Mouse (Mus musculus) limb, embryonic 14.5 days (tissue): ENCODE results near the gene Glcci1. TPM values are rescaled to one million over a fixed set of nuclear protein-coding genes. Genes with fewer than 3 reads are reported as not detected.

Source experiments
- ATAC-seq: fragments of 200-750 bp; cut with Nextera tagmentation; 2 replicates; pipeline ENCODE4 v1.8.0; 2017; ENCODE audit warnings: low read depth, moderate number of reproducible peaks, moderate TSS enrichment; ENCODE audit not compliant: low FRiP score
- DNase-seq: peaks from one replicate; pipeline ENCODE4 v3.0.0-alpha.2; 2015; ENCODE audit warnings: low spot score
- H3K27ac ChIP-seq: fragments of 300-500 bp; sonication (generic); replicated peaks from 2 replicates; pipeline ENCODE4 v1.5.1; 2014; ENCODE audit warnings: low read depth, mild to moderate bottlenecking, low read length, moderate library complexity, mixed read lengths
- H3K27me3 ChIP-seq: fragments of 300-500 bp; sonication (generic); 2 replicates; pipeline ENCODE4 v1.6.1; 2014; ENCODE audit warnings: low read length, mixed read lengths; ENCODE audit not compliant: control insufficient read depth, insufficient read depth
- H3K36me3 ChIP-seq: fragments of 300-500 bp; sonication (generic); 2 replicates; pipeline ENCODE4 v1.6.1; 2014; ENCODE audit warnings: mild to moderate bottlenecking, low read length, moderate library complexity, mixed read lengths; ENCODE audit not compliant: control insufficient read depth, insufficient read depth
- H3K4me1 ChIP-seq: fragments of 300-500 bp; sonication (generic); 2 replicates; pipeline ENCODE4 v1.6.1; 2014; ENCODE audit warnings: antibody characterized with exemption, low read length, mixed read lengths; ENCODE audit not compliant: control insufficient read depth, insufficient read depth
- H3K4me2 ChIP-seq: fragments of 300-500 bp; sonication (generic); replicated peaks from 2 replicates; pipeline ENCODE4 v1.6.1; 2014; ENCODE audit warnings: low read depth, mild to moderate bottlenecking, low read length, moderate library complexity; ENCODE audit not compliant: severe bottlenecking
- H3K4me3 ChIP-seq: fragments of 300-500 bp; sonication (generic); replicated peaks from 2 replicates; pipeline ENCODE4 v1.5.1; 2014; ENCODE audit warnings: low read length
- H3K9ac ChIP-seq: fragments of 300-500 bp; sonication (generic); 2 replicates; pipeline ENCODE4 v1.6.1; 2014; ENCODE audit warnings: mild to moderate bottlenecking, low read depth, low read length, moderate library complexity; ENCODE audit not compliant: severe bottlenecking
- H3K9me3 ChIP-seq: fragments of 300-500 bp; sonication (generic); 2 replicates; pipeline ENCODE4 v1.6.1; 2016; ENCODE audit warnings: low read length; ENCODE audit not compliant: control insufficient read depth
- POLR2A ChIP-seq: fragments of 200-500 bp; IDR thresholded peaks from 2 replicates; pipeline ENCODE4 v1.8.0; 2012; ENCODE audit warnings: inconsistent platforms, mild to moderate bottlenecking, moderate library complexity, borderline replicate concordance; ENCODE audit not compliant: insufficient read depth, insufficient read length; ENCODE audit errors: extremely low read depth
- WGBS: fragments of 180-500 bp; shearing (Covaris S2); extraction: QIAGEN DNeasy Blood & Tissue Kit; methylation state at CpG from one replicate; pipeline ENCODE4 v1.1.7; 2014; 5-methylcytosine and 5-hydroxymethylcytosine counted together
- polyA plus RNA-seq, 2 experiments: library from polyadenylated mRNA; depleted of rRNA in 1 of 2; stranded (reverse) in 1 of 2; unstranded in 1 of 2; fragments of >200 nt; fragmentation: Nextera tagmentation in 1 of 2; extraction: Ambion mirVana in 1 of 2; gene quantifications; 2 replicates each; pipeline versions ENCODE4 v1.2.1 to v1.2.3; 2012 to 2014

Gene Glcci1
- polyA plus RNA-seq, 2 experiments = 10.1 to 11.9 TPM

GRCm38 (mm10) chr6:8506631-8507030, 2.8 kb upstream of the Glcci1 start:
- H3K4me2 ChIP-seq = no peak overlapping the region
- no peak overlapping the region for H3K4me3 ChIP-seq
- H3K36me3 ChIP-seq = no peaks in the 10 kb centered on the region
- H3K9ac ChIP-seq = no peak overlapping the region
- H3K27me3 ChIP-seq = no peaks in the 10 kb centered on the region
- ATAC-seq (no peak), DNase-seq (no peak)
- peaks cover 8% of the 10 kb centered on the region for H3K4me1 ChIP-seq
- TF ChIP-seq POLR2A = no peak
- H3K27ac ChIP-seq = no peak overlapping the region
- H3K9me3 ChIP-seq = no peaks in the 10 kb centered on the region

- peak overlapping the region; percentile 69 for H3K4me2 ChIP-seq
- no peaks in the 10 kb centered on the region for H3K36me3 ChIP-seq
- peak overlapping the region; percentile 90 for H3K4me3 ChIP-seq
- no peaks in the 10 kb centered on the region for H3K27me3 ChIP-seq
- peak overlapping the region; percentile 96 for H3K9ac ChIP-seq
- H3K4me1 ChIP-seq = peaks cover 23% of the 10 kb centered on the region
- 2% methylated on average over 37 of the region's 56 CpGs for WGBS
- H3K9me3 ChIP-seq = no peaks in the 10 kb centered on the region
- DNase-seq (peak; percentile 99), ATAC-seq (peak; percentile 98)
- TF ChIP-seq POLR2A = 0 out of 2 replicates have a peak, but pooled peaks have one; percentile 39
- H3K27ac ChIP-seq = peak overlapping the region; percentile 97
These were observed 390 bp upstream of the Glcci1 start for GRCm38 (mm10) chr6:8508883-8509536.

DNA sequence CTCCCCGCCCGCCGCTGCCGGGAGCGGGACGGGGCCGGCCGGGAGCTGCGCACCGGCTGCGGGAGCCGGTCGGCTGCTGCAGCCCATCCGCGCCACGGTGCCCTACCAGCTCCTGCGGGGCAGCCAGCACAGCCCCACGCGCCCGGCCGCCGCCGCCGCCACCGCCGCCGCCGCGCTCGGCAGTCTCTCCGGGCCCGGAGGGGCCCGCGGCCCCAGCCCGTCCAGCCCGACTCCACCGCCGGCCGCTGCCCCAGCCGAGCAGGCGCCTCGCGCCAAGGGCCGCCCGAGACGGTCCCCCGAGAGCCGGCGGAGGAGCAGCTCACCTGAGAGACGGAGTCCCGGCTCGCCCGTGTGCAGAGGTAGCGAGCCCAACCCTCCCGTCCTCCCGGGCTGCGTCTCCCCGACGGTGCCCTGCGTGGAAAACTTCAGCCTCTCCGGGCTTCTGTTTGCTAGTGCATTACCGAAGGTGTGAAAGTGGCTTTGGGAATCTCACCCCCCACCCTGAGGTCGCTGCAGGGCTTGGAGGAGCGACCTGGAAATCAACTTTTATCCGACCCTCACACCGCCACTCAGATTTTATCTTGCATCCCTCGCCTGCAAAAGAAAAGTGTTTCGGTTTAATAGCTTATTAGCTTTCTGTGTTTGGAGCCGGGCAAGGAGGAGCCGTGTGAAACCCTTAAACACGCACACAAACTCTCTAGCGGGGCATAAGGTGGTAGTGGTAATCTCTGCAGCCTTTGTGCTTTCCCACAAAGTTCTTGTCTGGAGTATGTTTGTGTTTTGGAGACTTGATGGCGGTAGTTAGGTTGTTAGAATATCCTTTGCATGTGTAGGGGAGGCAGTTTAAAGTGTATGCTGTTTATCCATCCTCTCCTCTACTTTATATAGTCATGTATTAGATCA, 812 bp downstream of the Glcci1 start:
- H3K4me2 ChIP-seq = peak overlapping the region; percentile 69
- DNase-seq (no peak), ATAC-seq (peak; percentile 7; the same call in 1 of the 2 replicates)
- peak overlapping the region; percentile 97 for H3K27ac ChIP-seq
- peaks cover 23% of the 10 kb centered on the region for H3K4me1 ChIP-seq
- H3K36me3 ChIP-seq = no peaks in the 10 kb centered on the region
- peak overlapping the region; percentile 96 for H3K9ac ChIP-seq
- no peaks in the 10 kb centered on the region for H3K27me3 ChIP-seq
- 4% methylated on average over 55 of the region's 73 CpGs for WGBS
- no peak for TF ChIP-seq POLR2A
- H3K4me3 ChIP-seq = peak overlapping the region; percentile 90
- H3K9me3 ChIP-seq = no peaks in the 10 kb centered on the region

DNA sequence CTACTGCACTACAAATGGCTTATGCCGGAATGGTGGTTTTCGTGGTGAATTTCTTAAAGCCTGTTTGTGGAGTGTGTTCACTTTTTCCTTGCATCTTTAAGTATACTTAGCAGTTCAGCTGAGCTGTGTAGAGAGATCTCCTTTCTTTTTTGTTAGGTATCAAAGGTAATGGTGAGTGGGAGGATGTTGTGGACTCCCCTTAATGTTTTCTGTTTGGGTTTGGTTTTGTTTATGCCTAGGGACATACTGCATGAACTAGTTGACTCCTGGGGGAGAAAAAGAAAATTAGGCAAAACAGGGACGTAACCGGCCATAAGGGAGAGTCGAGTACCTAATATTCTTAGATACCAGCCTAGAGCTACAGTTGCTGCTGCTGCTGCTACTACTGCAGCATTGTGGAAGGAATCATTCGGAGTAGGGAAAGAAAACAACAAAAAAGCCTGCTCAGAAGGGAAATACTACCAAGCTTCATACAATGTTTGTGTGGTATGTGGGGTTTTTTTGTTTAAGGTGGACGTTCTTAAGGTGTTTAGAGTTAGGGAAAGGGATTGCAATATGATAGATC, 1.5 kb downstream of the Glcci1 start:
- Histone ChIP-seq H3K9ac (peak overlapping the region; percentile 96), H3K4me3 (peak overlapping the region; percentile 90), H3K4me2 (peak overlapping the region; percentile 69), H3K36me3 (no peaks in the 10 kb centered on the region), H3K27me3 (no peaks in the 10 kb centered on the region), H3K9me3 (no peaks in the 10 kb centered on the region), H3K4me1 (peaks cover 23% of the 10 kb centered on the region), H3K27ac (peak overlapping the region; percentile 97)
- DNase-seq (no peak), ATAC-seq (no peak)
- TF ChIP-seq POLR2A = no peak
- WGBS = 3% methylated on average over 7 of the region's 7 CpGs

GRCm38 (mm10) chr6:8511447-8511846, 2.0 kb downstream of the Glcci1 start:
- H3K27me3 ChIP-seq = no peaks in the 10 kb centered on the region
- no peak for DNase-seq
- no peak for TF ChIP-seq POLR2A
- peak overlapping the region; percentile 97; the same call in 1 of the 2 replicates for H3K27ac ChIP-seq
- no peak for ATAC-seq
- no peaks in the 10 kb centered on the region for H3K36me3 ChIP-seq
- peak overlapping the region; percentile 90 for H3K4me3 ChIP-seq
- peak overlapping the region; percentile 69 for H3K4me2 ChIP-seq
- H3K9me3 ChIP-seq = no peaks in the 10 kb centered on the region
- H3K9ac ChIP-seq = peak overlapping the region; percentile 96
- peaks cover 23% of the 10 kb centered on the region for H3K4me1 ChIP-seq
- WGBS = 5% methylated on average over 3 of the region's 3 CpGs
